12 mouse cellular contexts compared by ENCODE assay signal in genomic region chr3:68574565-68574964, GRCm38 (mm10).
A peak's percentile ranks its signal among the peaks of the same experiment; 100 is the strongest.
DNase-seq lines count a peak whose midpoint lies in the region; ATAC-seq and TF ChIP-seq lines count a peak whose summit lies in the region.
"Had no signal": no experiment of that assay in that cellular context is flagged by ENCODE, and none has a peak within 500 bp of the region (broad histone marks: within the 10 kb centered on the region; RNA-seq: fewer than 3 reads in every experiment).

No protein-coding gene starts in this region.

- 64% methylated on average over 8 of the region's 8 CpGs for WGBS in lung, embryonic 14.5 days
- 32% methylated on average over 8 of the region's 8 CpGs for WGBS in hindbrain, embryonic 14.5 days
- 45% methylated on average over 8 of the region's 8 CpGs for WGBS in neural tube, embryonic 13.5 days

- ATAC-seq in lung, embryonic 14.5 days (ENCODE audit: insufficient read depth): no peak
- no peak for ATAC-seq in hindbrain, embryonic 14.5 days (ENCODE audit: low FRiP score)
- no peak for ATAC-seq in neural tube, embryonic 13.5 days (ENCODE audit: low read depth)

- H3K4me2 ChIP-seq in lung, embryonic 14.5 days: peak overlapping the region; percentile 7; the same call in 1 of the 2 replicates
- H3K4me2 ChIP-seq in hindbrain, embryonic 14.5 days (replicated peaks): peak overlapping the region; percentile 59
- H3K4me2 ChIP-seq in neural tube, embryonic 13.5 days: peak overlapping the region; percentile 70
- H3K4me2 ChIP-seq: embryonic facial prominence, embryonic 12.5 days had no signal

- H3K9ac ChIP-seq in lung, embryonic 14.5 days: no peak overlapping the region
- peak overlapping the region; percentile 81 for H3K9ac ChIP-seq in hindbrain, embryonic 14.5 days
- peak overlapping the region; percentile 82 for H3K9ac ChIP-seq in neural tube, embryonic 13.5 days
- H3K9ac ChIP-seq: embryonic facial prominence, embryonic 12.5 days; limb, embryonic 13.5 days; lung, embryonic 15.5 days had no signal

- H3K27ac ChIP-seq in lung, embryonic 14.5 days (ENCODE audit: low read depth): no peak overlapping the region
- H3K27ac ChIP-seq in cortical plate, adult 2 months (ENCODE audit: insufficient read depth, low read length): peak overlapping the region; percentile 59; the same call in 1 of the 2 replicates
- peak overlapping the region; percentile 96 for H3K27ac ChIP-seq in hindbrain, embryonic 14.5 days
- peak overlapping the region; percentile 82 for H3K27ac ChIP-seq in neural tube, embryonic 13.5 days (replicated peaks)
- H3K27ac ChIP-seq: embryonic facial prominence, embryonic 12.5 days; limb, embryonic 13.5 days had no signal

- no peaks in the 10 kb centered on the region for H3K9me3 ChIP-seq in lung, embryonic 14.5 days (ENCODE audit: low read depth, low read length)
- H3K9me3 ChIP-seq in hindbrain, embryonic 14.5 days (ENCODE audit: control insufficient read depth, low read length): no peaks in the 10 kb centered on the region
- H3K9me3 ChIP-seq in neural tube, embryonic 13.5 days: no peaks in the 10 kb centered on the region
- H3K9me3 ChIP-seq: embryonic facial prominence, embryonic 12.5 days; limb, embryonic 13.5 days; lung, embryonic 15.5 days had no signal

- H3K36me3 ChIP-seq in lung, embryonic 14.5 days (ENCODE audit: insufficient read depth): no peaks in the 10 kb centered on the region
- H3K36me3 ChIP-seq in hindbrain, embryonic 14.5 days (replicated peaks; ENCODE audit: control insufficient read depth, insufficient read depth): no peaks in the 10 kb centered on the region
- no peaks in the 10 kb centered on the region for H3K36me3 ChIP-seq in neural tube, embryonic 13.5 days
- H3K36me3 ChIP-seq: embryonic facial prominence, embryonic 12.5 days; limb, embryonic 13.5 days; lung, embryonic 15.5 days had no signal

- DNase-seq in lung, embryonic 14.5 days: no peak
- DNase-seq in lung, postnatal 25 days (ENCODE audit: low spot score): no peak
- no peak for DNase-seq in hindbrain, embryonic 14.5 days (ENCODE audit: low spot score)
- DNase-seq in gastrocnemius, adult 18-20 months (ENCODE audit: low spot score): no peak
- no peak for DNase-seq in testis, postnatal 10 days (ENCODE audit: low spot score)
- DNase-seq in adipocyte (ENCODE audit: low spot score): no peak
- DNase-seq: retina, postnatal 1 day had no signal

- peaks cover 28% of the 10 kb centered on the region for H3K4me1 ChIP-seq in lung, embryonic 14.5 days (ENCODE audit: insufficient read depth)
- peaks cover 4% of the 10 kb centered on the region for H3K4me1 ChIP-seq in cortical plate, adult 2 months (ENCODE audit: control insufficient read depth, insufficient read depth, low read length)
- peaks cover 52% of the 10 kb centered on the region for H3K4me1 ChIP-seq in hindbrain, embryonic 14.5 days (replicated peaks; ENCODE audit: control insufficient read depth, insufficient read depth, low read length)
- peaks cover 79% of the 10 kb centered on the region for H3K4me1 ChIP-seq in neural tube, embryonic 13.5 days (replicated peaks)

- no peak for TF ChIP-seq CTCF in lung, embryonic 14.5 days (IDR thresholded peaks at IDR 0.05; ENCODE audit: low read depth)
- no peak for TF ChIP-seq CTCF in cortical plate, adult 2 months (IDR thresholded peaks at IDR 0.05; ENCODE audit: extremely low read depth, insufficient read depth, low read length)

- no peak overlapping the region for H3K4me3 ChIP-seq in lung, embryonic 14.5 days (ENCODE audit: low read depth, low read length)
- H3K4me3 ChIP-seq in cortical plate, adult 2 months (ENCODE audit: insufficient read depth, low read length): peak overlapping the region; percentile 73
- peak overlapping the region; percentile 43 for H3K4me3 ChIP-seq in hindbrain, embryonic 14.5 days (replicated peaks; ENCODE audit: low read length)
- peak overlapping the region; percentile 52 for H3K4me3 ChIP-seq in neural tube, embryonic 13.5 days
- H3K4me3 ChIP-seq: embryonic facial prominence, embryonic 12.5 days; limb, embryonic 13.5 days; lung, embryonic 15.5 days had no signal

- TF ChIP-seq POLR2A in cortical plate, adult 2 months (IDR thresholded peaks at IDR 0.05; ENCODE audit: extremely low read depth, insufficient read depth, low read length): no peak

- no peaks in the 10 kb centered on the region for H3K27me3 ChIP-seq in lung, embryonic 14.5 days (ENCODE audit: insufficient read depth, low read length)
- no peaks in the 10 kb centered on the region for H3K27me3 ChIP-seq in hindbrain, embryonic 14.5 days (ENCODE audit: control insufficient read depth, insufficient read depth, low read length)
- no peaks in the 10 kb centered on the region for H3K27me3 ChIP-seq in neural tube, embryonic 13.5 days
- H3K27me3 ChIP-seq: embryonic facial prominence, embryonic 12.5 days; lung, embryonic 15.5 days had no signal

Comparison
In these comparisons a context has a peak if more than half of its experiments do, and no peak if none do; other contexts are left out.
1. H3K4me2 ChIP-seq: peak in every context shown above with its lines; median percentile 70 in neural tube, embryonic 13.5 days; 59 in hindbrain, embryonic 14.5 days; 7 in lung, embryonic 14.5 days.